Mouse (Mus musculus) granulocyte monocyte progenitor cell, adult 5-6 weeks (primary cell): Measurements from ENCODE around the gene Rnf212. TPM values are rescaled to one million over a fixed set of nuclear protein-coding genes. Genes with fewer than 3 reads are reported as not detected.
"Not testable (repeated sequence)": the region's sequence is repeated elsewhere in the genome, so short reads cannot be mapped to it uniquely, and the experiment has no call there.

Experiments used
- ATAC-seq: replicated peaks from 2 replicates; pipeline ENCODE4 v1.8.0; 2016; ENCODE audit warnings: mild to moderate bottlenecking, moderate TSS enrichment, inconsistent platforms; ENCODE audit not compliant: poor library complexity, severe bottlenecking
- total RNA-seq, 2 experiments: library from RNA; stranded (forward) in 1 of 2; stranded (reverse) in 1 of 2; fragments of 200-712, 200-1000 nt in 1 of 2; fragments of >200 nt in 1 of 2; fragmentation: Nextera tagmentation in 1 of 2; gene quantifications; 2 replicates each; pipeline ENCODE4 v1.2.3; 2014 to 2017

Gene Rnf212
- total RNA-seq (2014; fragmentation: Nextera tagmentation) = not detected in 2 replicates
- total RNA-seq (2017) = not detected in 2 replicates

DNA sequence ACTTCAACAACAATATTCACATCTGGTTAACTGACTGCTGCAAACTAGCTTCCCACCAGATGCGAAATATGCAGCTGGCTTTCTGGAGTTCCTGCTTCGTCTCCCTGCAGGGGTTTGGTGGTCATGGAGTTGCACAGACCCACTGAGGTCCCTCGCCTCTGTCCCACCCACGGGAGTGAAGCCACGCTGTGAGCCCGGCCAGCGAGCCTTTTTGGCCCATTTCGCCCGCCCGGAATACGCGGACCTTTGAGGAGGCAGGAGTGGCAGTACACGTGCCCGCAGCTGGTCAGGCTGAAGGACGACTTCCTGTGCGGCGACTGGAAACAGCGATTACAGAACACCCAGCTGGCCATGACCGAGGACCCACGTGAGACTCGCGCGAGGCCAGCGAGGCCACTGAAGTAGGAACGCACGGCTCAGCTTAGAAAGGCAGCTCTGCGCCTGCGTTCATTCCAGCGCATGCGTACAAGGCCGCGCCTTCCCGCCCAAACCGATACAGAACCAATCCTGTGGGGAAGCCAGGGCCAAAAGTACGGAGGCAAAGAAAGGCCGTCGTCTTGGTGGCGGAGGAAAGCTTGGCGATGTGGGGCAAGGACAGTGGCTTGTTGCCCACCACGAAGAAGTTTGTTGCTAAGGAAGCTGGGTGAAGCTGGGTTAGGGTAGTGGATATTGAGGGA is at the start of gene Rnf212:
TSS of gene Rnf212 (minus strand) at position 353 of the 677 bp plus-strand sequence.
- no peak for ATAC-seq

DNA sequence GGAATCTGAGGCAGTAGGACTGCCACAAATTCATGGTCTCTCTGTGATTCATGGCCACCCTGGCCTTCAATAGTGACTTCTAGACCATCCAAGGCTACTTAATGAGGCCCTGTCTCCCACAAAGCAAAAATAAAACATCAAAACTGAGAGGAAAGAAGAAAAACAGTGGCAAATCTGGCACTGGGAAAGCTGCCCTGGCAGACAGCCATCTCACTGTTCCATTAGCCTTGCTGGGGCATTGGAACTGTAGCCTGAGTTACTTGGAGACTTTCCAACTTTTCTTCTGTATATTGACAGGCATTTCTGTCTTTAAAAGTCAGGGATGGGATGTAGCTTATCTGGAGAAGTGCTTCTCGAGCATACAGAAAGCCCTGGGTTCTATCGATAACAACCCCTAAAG is 48.5 kb upstream of the Rnf212 start:
- ATAC-seq = no peak

DNA sequence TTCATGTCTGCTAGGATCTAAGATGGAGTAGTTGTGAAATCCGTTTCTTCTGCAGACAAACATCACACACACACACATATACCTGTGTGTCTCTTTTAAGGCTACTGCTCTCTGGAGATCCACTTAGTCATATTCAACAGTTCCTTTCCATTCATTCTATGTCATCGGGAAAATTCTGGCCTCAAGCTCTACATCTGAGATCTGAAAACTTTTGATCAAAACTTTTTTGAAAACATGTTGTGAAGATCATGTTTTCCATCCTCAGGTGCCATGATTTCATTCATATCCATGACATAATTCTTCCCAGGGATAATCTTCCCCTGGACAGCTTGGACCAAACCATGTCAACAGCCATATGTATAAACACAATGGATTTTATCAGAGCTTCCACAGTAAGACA is 34.0 kb upstream of the Rnf212 start, which contains the start of gene Vmn2r8:
TSS of gene Vmn2r8 (minus strand) at position 101 of the 400 bp plus-strand sequence.
- ATAC-seq = not testable (repeated sequence)

DNA sequence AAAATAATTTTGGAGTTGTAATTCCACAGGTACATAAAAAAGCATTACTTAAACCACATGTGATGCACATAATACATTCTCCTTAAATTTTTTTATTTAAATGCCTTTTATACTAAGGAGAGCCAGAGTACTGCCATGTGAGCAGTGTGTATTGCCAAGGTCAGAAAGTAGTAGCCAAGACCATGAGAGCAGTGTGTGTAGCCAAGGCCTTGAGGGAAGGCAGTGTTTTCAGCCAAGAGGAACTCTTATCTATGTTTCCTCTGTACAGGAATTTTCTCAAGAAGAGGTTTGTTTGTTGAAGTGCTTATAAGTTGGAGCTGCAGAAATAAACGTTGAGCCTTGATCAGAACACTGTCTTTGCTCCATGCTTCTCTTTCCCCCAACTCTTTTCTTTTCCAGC is 28.9 kb upstream of the Rnf212 start:
- no peak for ATAC-seq

DNA sequence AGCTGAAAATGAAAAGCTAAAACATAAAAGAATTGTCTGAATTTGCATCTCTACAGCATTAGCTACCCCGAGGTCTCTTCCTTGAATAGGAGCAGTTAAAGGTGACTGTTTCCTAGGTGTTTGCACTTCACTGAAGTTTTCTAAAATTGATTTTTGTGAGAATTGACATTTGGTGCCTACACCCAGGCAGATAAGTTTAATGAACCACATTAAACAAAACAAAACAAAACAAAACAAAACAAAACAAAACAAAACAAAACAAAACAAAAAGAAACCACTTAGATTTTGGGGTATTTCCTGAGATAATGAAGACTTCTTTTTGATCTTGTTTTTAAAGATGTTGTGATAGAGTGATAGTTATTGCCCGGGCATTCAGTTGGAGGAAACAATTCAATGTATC is 20.5 kb upstream of the Rnf212 start, which contains the start of gene Tmed11:
TSS of gene Tmed11 (minus strand) at position 101 of the 400 bp plus-strand sequence.
- not testable (repeated sequence) for ATAC-seq

DNA sequence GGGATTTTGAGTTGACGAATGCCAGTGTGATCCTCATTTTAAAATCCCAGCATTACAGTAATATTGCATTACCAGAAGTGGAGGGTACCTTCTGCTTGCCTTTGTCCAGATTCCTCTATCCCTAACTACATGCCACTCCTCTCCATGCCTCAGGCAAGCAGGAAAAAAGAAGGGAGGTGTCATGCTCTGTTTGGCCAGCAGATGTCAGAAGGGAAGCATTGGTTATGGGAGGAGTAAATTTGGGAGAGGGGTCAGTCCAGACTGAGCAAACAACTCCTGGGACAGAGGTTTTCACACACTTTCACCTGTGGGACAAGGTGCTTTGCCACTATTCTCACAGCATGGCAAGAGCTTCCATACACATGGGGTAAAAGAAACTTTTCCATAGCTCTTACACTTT is 15.6 kb upstream of the Rnf212 start:
- not testable (repeated sequence) for ATAC-seq

DNA sequence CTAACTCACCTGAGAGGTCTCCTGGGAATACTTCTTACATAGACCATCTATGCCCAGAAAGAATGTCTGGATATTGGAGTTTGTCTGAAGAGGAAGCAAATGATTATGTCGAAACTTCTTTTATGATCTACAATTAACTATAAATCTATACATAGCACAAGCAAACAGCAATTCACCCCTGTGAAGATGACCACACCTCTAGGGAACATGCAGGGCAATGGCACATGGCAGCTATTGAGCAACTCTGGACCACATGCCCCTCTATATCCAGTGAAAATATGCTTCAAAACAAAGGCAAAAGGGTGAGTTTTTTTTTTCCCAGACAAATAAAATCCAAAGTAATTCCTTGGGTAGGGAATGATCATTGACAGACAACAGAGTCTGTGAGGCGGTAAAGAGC is 14.8 kb downstream of the Rnf212 start:
- no peak for ATAC-seq

DNA sequence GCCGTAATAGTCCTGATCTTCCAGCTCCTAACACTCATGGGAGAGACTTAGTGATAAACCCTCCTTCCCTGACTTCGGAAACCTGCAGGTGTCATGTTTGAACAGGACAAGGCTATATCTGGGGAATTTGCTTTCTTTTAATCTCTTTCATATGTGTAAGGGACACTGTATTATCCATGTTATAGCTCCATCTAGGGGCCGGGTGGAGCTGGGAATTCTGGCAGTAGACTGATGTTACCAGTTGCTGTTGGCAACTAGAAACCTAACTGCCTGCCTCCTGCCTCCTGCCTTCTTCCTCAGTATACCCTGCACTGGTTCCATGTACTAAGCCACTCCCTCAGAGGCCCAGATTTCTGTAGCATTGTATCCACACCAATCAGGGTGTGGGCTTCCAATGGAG is 16.4 kb downstream of the Rnf212 start:
- ATAC-seq = no peak

DNA sequence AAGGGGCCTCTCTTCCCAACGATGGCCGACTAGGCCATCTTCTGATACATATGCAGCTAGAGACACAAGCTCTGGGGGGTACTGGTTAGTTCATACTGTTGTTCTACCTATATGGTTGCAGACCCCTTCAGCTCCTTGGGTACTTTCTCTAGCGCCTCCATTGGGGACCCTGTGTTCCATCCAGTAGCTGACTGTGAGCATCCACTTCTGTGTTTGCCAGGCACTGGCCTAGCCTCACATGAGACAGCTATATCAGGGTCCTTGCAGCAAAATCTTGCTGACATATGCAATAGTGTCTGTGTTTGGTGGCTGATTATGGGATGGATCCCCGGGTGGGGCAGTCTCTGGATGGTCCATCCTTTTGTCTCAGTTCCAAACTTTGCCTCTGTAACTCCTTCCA is 23.5 kb downstream of the Rnf212 start:
- ATAC-seq = not testable (repeated sequence)

DNA sequence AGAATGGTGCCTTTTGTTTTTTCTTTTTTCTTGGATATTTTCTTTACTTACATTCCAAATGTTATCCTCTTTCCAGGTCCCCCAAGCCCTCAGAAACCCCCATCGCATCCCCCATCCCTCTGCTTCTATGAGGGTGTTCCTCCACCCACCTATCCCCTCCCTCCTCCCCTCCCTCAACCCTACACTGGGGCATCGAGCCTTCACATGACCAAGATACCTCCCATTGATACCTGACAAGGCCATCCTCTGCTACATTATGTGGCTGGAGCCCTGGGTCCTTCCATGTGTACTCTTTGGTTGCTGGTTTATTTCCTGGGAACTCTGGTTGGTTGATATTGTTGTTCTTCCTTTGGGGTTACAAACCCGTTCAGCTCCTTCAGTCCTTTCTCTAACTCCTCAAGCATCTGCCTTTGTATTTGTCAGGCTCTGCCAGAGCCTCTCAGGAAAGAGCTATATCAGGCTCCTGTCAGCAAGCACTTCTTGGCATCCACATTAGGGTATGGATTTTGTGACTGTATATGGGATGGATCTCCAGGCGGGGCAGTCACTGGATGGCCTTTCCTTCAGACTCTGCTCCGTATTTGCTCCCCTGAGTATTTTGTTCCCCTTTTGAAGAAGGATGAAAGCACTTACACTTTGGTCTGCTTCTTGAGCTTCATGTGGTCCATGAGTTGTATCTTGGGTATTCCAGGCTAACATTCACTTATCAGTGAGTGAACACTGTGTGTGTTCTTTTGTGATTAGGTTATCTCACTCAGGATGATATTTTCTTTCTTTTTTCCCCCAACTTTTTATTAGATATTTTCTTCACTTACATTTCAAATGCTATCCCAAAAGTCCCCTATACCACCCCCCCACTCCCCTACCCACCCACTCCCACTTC is 24.2 kb downstream of the Rnf212 start:
- ATAC-seq = no peak

DNA sequence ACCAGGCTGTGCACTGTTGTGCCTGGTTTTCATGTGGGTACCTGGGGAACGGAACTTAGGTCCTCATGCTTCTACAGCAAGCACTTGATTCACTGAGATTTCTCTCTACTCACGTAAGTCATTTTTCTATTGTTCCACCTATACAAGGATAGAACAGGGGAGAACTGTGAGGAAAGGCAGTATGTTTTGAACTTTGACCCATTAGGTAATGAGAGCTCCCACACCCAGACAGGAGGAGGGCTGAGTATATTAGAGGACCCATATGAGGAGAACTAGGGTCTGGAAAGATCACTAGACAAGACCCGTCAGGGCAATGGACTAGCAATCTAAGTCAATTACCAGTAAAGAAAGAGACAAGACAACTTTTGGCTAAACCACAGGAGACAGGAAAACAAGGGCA is 30.2 kb downstream of the Rnf212 start:
- ATAC-seq = no peak

DNA sequence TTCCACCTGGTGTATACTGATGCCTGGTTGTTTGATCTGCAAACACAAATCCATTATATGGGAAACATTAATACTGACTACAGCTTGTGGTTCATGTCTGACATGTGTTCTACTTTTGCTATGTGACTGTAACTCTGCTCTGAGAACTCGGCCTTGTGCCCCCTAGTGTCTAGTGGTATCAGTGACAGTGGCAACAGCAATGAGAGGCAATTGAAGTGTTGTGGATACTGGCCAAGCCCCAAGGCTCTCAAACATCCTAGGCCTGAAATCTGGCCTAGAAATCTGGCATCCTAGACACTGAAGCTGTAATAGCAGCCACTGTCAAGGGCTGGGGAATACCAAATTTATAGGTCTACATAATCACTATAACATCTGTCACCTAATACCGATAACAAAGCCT is 30.9 kb downstream of the Rnf212 start:
- ATAC-seq = no peak

DNA sequence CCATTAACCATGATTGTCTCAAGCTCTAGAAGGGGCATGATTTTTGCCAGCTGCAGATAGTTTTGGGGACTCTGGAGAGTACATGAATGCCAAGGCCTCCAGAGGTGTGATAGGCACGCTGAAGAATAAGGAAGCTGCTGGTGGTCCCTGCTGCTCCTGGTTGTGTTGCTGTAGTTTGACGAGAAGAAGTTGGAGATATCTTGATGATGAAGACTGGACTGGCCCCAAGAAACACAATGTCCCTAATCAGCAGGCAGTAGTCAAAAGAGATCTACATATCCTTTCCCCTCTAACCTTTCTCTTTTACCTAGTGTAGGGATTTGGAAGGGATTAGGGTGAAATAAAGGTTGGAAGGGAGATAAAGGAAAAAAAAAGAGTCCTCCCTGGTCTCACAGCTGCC is 32.2 kb downstream of the Rnf212 start:
- ATAC-seq = no peak

DNA sequence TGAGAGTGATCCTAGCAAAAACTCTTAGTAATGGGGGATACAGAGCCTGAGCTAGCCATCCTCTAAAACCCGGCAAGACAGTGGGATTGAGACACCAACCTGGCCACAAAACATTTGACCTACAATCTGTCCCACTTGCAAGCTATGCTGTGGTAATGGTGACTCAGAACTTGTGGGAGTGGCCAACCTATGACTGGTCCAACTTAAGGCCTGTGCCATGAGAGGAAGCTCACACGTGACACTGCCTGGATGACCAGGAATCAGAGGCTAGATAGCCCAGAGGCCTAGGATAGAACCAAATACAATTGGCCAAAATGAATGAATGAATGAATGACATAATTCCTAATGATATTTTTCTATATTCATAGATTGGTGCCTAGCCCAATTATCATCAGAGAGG is 32.9 kb downstream of the Rnf212 start:
- no peak for ATAC-seq

DNA sequence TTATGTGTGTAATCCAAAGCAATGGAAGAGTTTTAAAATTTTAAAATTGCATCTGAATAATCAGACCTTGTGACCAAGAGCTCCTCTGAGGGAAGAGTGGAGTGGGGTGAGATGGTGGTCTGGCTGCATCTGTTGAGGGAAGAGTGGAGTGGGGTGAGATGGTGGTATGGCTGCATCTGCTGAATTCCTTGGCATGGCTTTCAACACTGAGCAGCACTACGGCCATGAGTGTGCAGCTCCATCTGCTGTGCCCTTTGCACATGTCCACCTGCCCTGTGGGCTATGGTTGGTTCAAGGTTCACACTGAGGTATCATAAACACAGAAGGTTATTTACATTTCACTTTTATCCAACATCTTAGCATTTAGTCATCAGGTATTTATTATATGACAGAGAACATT is 47.4 kb downstream of the Rnf212 start:
- ATAC-seq = no peak

DNA sequence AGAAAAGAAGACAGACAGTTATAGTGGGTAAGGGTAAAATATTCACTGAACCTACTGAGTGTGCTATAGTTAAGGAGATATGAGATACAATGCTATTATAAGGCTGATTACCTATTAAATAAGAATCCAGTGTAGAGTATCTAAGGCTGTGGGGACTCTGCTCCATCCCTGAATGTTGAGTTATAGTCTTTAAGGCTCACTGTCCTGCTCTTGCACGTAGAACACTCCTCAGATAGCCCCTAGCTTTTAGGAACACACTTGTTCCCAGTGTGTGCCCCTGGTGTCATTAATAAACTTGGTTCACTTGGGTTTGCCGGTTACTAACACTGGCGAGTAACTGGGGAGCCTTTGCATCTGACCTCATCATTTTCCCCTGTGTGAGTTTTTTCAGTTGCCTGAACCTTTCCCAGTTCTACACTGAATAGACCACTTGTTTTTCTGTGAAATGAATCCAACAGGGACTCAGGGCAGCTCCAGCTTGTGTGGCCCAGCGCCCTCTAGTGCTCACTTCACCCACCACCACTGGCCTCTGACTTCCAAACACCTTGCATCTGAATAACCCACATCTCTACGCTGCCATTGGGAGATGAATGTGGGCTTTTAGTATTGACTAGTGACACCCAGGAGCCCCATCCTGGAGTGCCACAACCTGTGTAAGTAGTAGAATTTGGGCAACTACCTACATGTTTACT is 48.1 kb downstream of the Rnf212 start:
- ATAC-seq = peak; percentile 89

DNA sequence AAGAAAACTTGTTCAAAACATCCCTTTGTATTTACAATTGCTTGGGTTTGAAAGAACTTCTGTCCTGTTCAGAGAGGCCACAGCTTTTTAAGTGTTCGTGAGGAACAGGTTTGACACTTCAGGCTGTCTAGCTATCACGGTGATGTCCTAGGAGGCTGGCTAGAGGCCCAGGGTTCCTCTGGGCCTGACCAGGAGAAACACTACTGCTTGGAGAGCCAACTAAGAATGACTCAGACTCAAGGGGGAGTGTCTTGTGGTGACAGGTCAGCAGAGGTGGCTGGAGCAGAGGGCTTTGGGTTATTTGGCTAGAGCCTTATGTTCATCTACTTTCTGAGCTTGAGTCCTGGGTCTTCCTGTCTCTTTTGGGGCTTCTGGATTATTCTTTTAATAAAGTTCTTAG is 50.8 kb downstream of the Rnf212 start:
- no peak for ATAC-seq

DNA sequence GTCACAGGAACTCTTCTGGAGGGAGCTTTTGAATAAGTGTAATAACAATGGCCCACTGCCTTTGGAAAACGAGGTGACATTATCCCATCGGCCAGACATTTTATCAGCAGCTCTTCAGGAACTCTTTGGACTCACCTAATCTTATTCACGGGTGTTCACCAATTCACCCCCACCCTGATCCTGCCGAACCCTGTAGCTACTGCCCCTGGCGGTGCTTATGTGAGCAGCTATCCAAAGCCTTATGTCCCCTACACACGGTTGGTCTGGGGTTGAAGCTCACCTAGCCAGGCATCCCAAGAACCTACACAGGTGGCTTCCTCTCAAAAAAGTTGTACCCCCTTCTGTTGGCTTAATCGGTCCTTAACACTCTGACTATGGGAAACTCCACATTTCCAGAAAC is 55.0 kb downstream of the Rnf212 start:
- ATAC-seq = no peak

DNA sequence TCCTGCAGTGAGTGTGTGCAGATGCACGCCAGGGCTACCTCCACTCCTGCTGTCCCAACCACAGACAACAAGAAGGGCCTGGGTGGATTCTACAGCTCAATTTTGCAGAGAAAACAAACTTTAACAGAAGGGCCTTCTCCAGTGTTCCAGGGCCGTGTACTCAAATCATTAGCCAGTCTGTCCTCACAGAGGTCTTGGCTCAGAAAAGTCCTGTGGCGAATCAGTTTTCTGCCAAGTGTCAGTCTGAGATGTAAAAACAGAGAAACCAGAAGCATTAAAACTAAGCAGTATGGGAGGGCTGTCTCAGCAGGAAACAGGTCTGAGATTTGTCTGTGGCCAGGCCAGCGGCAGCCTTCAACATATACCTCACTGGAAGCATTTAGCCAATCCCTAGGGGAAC is 56.7 kb downstream of the Rnf212 start:
- ATAC-seq = no peak

DNA sequence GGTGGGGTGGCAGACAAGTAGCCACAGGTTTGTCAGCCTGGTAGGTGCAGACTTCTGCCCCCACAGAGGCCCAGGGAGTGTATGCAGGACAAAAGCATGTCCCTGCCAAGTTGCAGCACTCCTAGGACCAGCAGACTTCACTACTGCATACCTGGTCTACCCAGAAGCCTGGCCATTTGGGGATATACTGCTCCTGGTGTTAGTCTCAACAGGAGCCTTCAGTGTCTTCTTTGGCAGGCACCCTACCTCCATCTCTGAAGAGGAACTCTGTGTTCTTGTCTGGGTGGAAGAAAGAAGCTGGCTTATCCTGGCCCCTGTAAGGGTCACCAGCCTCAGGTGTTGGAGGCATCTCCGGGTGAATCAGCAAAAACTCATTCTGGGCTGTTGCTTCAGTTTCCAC is 58.8 kb downstream of the Rnf212 start:
- no peak for ATAC-seq

DNA sequence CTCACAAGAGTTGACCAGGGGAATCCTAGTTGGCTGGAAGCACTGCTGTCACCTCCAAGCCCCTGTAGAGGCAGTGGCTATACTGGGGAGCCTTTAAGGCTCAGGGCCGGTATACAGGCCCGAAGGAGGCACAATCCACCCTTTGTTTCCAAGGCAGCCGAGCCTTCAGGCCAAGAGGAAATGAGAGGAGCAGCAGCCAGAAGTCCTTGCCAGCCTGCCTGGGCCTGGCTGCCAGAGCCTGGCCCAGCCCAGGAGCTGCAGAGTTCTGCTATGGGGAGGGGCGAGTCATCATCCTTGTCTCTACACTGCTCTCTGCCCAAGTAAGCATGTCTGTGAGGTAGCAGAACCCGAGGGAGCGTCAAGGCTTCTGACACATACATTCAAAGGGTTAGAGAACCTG is 60.6 kb downstream of the Rnf212 start:
- no peak for ATAC-seq
